Mouse (Mus musculus) spleen, adult 2 months (tissue): Measurements from ENCODE around the gene Gm13285.

Experiments used
- CTCF ChIP-seq: fragments of 200-500 bp; IDR thresholded peaks from 2 replicates; pipeline ENCODE4 v1.5.1; 2011; ENCODE audit warnings: mild to moderate bottlenecking, inconsistent platforms; ENCODE audit not compliant: insufficient read depth, insufficient read length, insufficient replicate concordance; ENCODE audit errors: extremely low read depth
- POLR2A ChIP-seq: fragments of 200-500 bp; IDR thresholded peaks from 2 replicates; pipeline ENCODE4 v1.6.1; 2011; ENCODE audit warnings: low read depth, low read length, inconsistent platforms

DNA sequence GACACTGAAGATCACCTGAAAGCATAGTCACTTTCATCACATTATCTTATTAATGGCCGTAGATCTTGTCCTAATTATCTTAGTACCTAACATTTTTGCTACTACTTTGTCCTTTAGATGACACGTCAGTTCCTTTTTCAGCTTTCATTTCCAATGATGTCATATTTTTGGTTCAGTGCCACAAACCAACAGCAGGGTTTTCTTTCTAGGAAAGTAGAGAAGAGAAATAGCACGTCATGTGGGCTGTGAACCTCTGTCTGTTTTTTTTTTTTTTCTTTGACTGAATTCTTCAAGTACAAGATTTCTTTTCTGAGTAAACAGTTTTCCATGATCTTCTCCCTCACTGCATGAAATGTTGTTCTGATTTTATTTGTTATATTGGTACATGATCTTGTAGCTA, 40.6 kb downstream of the Gm13285 start:
- TF ChIP-seq CTCF (no peak), POLR2A (no peak)
